7 mouse cellular contexts compared by ENCODE assay signal in the genomic region with DNA sequence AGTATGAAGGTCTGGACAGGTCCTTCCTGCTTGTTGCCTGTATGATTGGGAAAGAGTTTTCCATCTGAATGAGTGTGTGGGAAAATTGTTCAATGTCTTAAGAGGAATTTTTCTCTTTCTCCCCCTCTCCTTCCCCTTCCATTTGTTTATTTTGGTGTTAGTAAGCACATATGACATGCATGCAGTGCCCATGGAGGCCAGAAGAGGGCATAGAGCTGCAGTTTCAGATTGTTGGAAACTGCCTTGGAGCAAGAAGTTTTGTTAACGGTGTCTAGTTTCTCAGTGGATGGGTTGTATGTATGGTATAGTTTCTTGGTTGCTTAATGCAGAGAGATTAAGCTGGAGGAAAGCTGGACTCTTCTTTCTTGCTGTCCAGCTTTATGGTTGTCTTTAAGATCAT.
DNase-seq lines count a peak whose midpoint lies in the region; ATAC-seq and TF ChIP-seq lines count a peak whose summit lies in the region.

No protein-coding gene starts in this region.

- no peak overlapping the region for H3K4me2 ChIP-seq in intestine, postnatal 0 days (replicated peaks; ENCODE audit: low read depth)
- H3K4me2 ChIP-seq in intestine, embryonic 16.5 days (ENCODE audit: low read depth, low read length) = no peak overlapping the region

- WGBS in intestine, postnatal 0 days = 22% methylated on average over 1 of the region's 1 CpGs
- 50% methylated on average over 1 of the region's 1 CpGs for WGBS in intestine, embryonic 16.5 days

- no peak overlapping the region for H3K27ac ChIP-seq in intestine, postnatal 0 days (ENCODE audit: low read depth, low read length)
- no peak overlapping the region for H3K27ac ChIP-seq in intestine, embryonic 16.5 days (ENCODE audit: low read length)
- no peak overlapping the region for H3K27ac ChIP-seq in gastrocnemius, adult 2 months

- DNase-seq in adipocyte (ENCODE audit: low spot score) = peak; percentile 26
- DNase-seq in gastrocnemius, adult 2 months = peak; percentile 60
- DNase-seq in left cerebral cortex, postnatal 4 days = peak; percentile 59
- DNase-seq in right cerebral cortex, postnatal 25 days = peak; percentile 15

- H3K4me3 ChIP-seq in intestine, postnatal 0 days (ENCODE audit: low read depth, low read length) = no peak overlapping the region
- H3K4me3 ChIP-seq in intestine, embryonic 16.5 days (ENCODE audit: low read length) = no peak overlapping the region
- H3K4me3 ChIP-seq in E14TG2a.4 (replicated peaks; ENCODE audit: low read length) = no peak overlapping the region
- no peak overlapping the region for H3K4me3 ChIP-seq in gastrocnemius, adult 2 months

- H3K4me1 ChIP-seq in intestine, postnatal 0 days (replicated peaks; ENCODE audit: control insufficient read depth, insufficient read depth, low read length) = peaks cover 3% of the 10 kb centered on the region; the same call in 1 of the 2 replicates
- peaks cover 2% of the 10 kb centered on the region; the same call in 1 of the 2 replicates for H3K4me1 ChIP-seq in intestine, embryonic 16.5 days (ENCODE audit: control insufficient read depth, insufficient read depth, low read length)
- H3K4me1 ChIP-seq in E14TG2a.4 (replicated peaks; ENCODE audit: low read depth, low read length) = peaks cover 88% of the 10 kb centered on the region

- peak; percentile 81 for TF ChIP-seq CTCF in intestine, postnatal 0 days (IDR thresholded peaks at IDR 0.05; ENCODE audit: low read depth)
- TF ChIP-seq CTCF in E14TG2a.4 (conservative IDR thresholded peaks at IDR 0.05; ENCODE audit: low read length) = peak; percentile 64
- TF ChIP-seq CTCF in gastrocnemius, adult 2 months (IDR thresholded peaks at IDR 0.05) = peak; percentile 76

- H3K9me3 ChIP-seq in intestine, postnatal 0 days (ENCODE audit: control insufficient read depth) = no peaks in the 10 kb centered on the region
- no peaks in the 10 kb centered on the region for H3K9me3 ChIP-seq in intestine, embryonic 16.5 days (ENCODE audit: control insufficient read depth, low read length)
- H3K9me3 ChIP-seq in E14TG2a.4 (ENCODE audit: low read length) = no peaks in the 10 kb centered on the region

- intact Hi-C loops in gastrocnemius, adult 2 months (cut with DNase I) = no loop called here
- intact Hi-C loops in left cerebral cortex, postnatal 4 days (cut with DNase I) = no loop called here

- H3K9ac ChIP-seq in intestine, postnatal 0 days (ENCODE audit: low read depth, low read length) = no peak overlapping the region
- no peak overlapping the region for H3K9ac ChIP-seq in intestine, embryonic 16.5 days (ENCODE audit: low read depth, low read length)

- ATAC-seq in intestine, postnatal 0 days = no peak
- ATAC-seq in intestine, embryonic 16.5 days = no peak

- H3K36me3 ChIP-seq in intestine, postnatal 0 days (ENCODE audit: control insufficient read depth, insufficient read depth) = no peaks in the 10 kb centered on the region
- no peaks in the 10 kb centered on the region for H3K36me3 ChIP-seq in intestine, embryonic 16.5 days (ENCODE audit: control insufficient read depth, insufficient read depth, low read length)
- peaks cover 46% of the 10 kb centered on the region for H3K36me3 ChIP-seq in E14TG2a.4 (ENCODE audit: insufficient read depth, low read length)

- no peaks in the 10 kb centered on the region for H3K27me3 ChIP-seq in intestine, postnatal 0 days (replicated peaks; ENCODE audit: control insufficient read depth, insufficient read depth, low read length)
- no peaks in the 10 kb centered on the region for H3K27me3 ChIP-seq in intestine, embryonic 16.5 days (replicated peaks; ENCODE audit: control insufficient read depth, insufficient read depth, low read length)
- H3K27me3 ChIP-seq in E14TG2a.4 (ENCODE audit: insufficient read depth, low read length) = no peaks in the 10 kb centered on the region
